Mouse (Mus musculus): Measurements from ENCODE around the gene Frem1.

GRCm38 (mm10) chr4:82891049-82891448 is 161.1 kb downstream of the Frem1 start:
- TF ChIP-seq POLR2A (IDR thresholded peaks at IDR 0.05; ENCODE audit: control insufficient read depth, extremely low read depth, insufficient read depth, low read length, poor library complexity) (no peak), CTCF (IDR thresholded peaks at IDR 0.05; ENCODE audit: borderline replicate concordance, control insufficient read depth, extremely low read depth, insufficient read depth, low read length, poor library complexity) (no peak)
